Mouse (Mus musculus): Measurements from ENCODE around the gene Gpd2. TPM values are rescaled to one million over a fixed set of nuclear protein-coding genes. Genes with fewer than 3 reads are reported as not detected.

Gpd2 gene
- total RNA-seq, 2 experiments from 2014 or later: 5.9 to 8.9 TPM

DNA sequence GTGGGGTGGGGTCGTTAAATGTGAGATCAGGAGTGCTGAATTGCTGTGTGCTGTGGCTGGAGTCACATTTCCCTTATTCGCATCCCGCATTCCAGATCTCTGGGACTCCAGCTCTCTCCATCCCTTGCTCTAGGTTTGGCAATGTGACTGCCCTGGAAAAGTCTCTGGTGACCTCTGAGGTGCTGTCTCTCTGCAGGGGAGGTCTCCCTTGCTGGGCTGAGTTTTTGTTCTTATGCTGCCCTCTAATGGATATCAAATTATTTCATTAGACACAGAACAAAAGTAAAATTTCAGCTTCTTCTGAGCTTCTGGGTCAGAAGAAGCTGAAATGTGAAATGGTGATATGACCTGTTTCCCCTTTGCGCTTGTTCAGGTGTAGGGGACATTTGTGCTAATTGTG is 137.2 kb downstream of the Gpd2 start:
- ATAC-seq (replicated peaks; ENCODE audit: low FRiP score, poor library complexity, severe bottlenecking): no peak

DNA sequence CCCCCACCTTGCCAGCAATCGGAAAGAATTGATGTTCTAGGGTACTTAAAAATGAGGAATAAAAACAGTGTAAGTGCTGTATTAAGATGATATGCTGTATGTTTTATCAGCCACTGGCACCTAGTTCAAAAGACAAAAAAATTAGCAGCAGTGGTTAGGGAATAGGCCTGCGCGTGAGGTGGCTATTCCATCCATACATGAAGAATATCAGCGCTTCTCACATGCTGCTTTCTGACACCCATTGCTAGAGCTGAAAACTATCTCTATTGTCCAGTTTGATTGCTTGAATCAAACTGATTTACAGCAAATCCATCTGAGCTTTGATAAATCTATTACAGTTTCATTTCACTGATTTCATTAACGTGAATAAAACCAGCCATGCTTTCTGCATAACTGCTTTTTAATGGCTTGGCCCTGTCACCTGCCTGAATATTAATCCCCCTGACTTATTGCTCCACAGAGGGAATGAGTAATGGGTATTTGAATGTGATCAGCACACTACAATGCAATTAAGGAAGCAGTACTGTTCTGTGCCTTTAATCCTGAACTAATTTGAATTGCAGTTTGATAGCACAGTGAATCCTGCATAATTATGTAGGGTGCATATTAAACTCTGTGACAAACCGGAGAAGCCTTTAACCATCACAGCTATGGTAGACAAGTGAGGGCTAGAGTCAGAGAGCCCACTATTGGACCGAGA is 137.9 kb downstream of the Gpd2 start:
- no peak for ATAC-seq (replicated peaks; ENCODE audit: low FRiP score, poor library complexity, severe bottlenecking)

DNA sequence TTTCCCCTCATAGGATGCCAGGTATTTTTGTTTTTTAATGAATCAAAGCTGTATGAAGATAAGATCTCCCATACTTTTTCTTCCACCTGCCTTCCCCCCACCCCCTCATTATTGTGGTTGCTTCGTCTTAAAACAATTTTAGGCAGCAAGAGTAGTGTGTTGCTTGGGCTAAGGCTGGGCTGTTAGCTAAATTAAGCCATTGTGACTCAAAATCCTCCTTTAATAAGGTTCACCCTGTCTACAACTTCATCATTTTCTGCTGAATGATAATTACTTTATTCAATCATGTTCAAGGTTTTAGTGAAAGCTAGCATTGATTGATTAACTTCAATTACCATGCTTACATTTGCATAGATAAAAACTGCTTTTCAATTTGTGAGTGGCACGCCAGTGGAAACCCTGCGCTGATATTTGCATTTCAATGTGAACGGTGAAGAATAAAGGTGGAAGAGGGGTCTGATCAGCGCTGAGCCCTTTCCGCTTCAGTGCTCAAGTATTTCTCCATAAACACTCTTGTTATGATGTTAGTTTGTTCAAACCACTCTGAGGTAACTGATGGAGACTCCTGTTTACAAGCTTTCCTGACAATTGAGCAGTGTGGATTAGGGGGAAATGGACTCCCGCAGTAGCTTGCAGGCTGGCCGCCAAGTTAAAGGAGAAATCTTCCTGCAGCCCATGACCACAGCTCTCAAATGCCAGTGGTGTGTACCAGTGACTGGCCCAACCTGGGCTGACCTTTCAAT is 140.9 kb downstream of the Gpd2 start:
- ATAC-seq (replicated peaks; ENCODE audit: low FRiP score, poor library complexity, severe bottlenecking): no peak

DNA sequence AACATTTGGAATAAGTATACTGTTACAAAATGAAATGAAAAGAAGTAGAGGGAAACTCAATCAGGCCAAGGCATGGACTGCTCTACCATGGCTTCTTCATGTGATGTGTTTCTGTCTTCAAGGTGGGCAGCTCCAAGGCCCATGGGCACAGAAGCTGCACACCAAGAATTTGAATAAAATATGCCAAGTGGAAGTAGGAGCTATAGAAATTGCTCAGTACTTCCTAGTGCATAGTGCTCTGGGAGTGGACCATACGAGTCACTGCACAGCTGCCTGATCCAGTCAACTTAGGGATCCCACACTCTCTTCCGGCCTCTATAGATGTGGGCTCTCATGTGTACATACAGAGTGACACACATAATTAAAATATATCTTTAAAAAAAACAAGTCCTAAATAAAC is 147.2 kb downstream of the Gpd2 start:
- no peak for ATAC-seq (replicated peaks; ENCODE audit: low FRiP score, poor library complexity, severe bottlenecking)

DNA sequence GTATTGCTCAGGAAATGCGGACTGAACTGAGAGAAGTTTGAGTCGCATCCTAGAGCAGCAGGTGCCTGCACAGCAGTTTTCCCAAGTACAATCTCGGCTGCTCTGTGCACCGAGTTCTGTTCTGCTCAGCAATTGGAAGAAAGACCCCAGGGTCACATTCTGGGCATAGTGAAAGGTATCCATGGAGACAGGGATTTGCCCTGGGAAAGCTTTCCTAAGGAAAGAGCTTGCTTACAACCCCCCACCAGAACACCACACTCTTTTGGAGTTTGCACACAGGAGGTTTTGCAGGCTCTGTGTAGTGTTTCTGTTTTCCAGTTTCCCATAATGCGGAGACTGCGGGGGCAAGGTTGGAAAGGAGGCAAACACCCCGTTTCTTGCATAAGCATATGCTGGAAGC is 150.4 kb downstream of the Gpd2 start:
- no peak for ATAC-seq (replicated peaks; ENCODE audit: low FRiP score, poor library complexity, severe bottlenecking)

DNA sequence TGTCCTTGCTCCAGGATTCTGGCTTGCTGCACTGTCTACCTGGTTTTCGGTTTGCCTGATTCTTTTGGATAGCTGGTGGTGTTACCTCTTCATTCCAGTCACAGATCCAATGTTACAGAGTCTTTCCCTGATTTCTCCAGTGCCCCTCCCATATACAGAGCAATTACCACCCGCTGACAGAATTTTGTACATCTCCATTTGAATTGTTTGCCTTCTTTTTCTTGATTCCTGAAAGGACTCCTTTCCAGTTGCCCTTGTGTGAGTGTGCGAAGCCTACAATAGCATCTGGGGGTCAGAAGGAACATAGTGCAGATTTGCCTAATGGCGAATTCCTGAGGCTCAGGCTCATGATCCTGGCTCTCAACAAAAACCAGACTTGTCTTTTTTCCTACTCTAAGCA is 157.6 kb downstream of the Gpd2 start:
- ATAC-seq (replicated peaks; ENCODE audit: low FRiP score, poor library complexity, severe bottlenecking): no peak

DNA sequence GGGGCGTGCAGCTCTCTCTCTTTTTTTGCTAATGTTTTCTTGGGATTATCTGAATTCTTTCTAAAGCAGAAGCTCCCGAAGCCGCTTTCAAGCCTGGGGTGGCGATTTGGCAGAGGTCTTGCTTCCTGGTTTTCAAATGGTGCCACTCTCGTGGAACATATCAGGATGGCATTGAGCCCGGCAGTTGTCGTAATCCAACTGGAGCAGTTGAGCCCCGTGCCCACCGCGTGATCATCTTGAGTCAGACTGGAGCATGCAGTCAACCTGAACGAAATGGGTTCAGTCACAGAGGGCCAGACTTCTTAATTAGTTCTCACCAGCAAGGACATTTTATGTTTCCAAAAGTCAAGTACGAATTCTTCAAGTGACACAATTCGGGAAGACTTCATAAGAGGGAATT is 158.6 kb downstream of the Gpd2 start:
- ATAC-seq (replicated peaks; ENCODE audit: low FRiP score, poor library complexity, severe bottlenecking): no peak

DNA sequence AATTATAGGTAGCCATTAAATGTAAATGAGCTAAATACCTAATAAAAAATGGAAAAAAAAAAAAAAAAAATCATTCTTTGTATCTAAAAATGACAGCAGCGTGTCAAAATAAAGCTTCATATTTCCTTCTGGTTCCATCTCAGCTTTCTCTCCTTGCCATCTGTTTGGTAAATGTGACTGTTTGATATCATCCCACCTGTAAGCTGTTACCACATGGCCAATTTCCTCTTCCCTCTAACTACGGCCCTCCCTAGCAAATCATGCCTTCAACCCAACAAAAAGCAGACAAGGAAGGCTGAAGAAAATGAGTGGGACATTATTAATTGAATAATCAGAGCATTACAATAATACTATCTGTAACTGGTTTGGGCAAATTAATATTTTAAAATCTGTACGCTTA is 160.3 kb downstream of the Gpd2 start:
- ATAC-seq (replicated peaks; ENCODE audit: low FRiP score, poor library complexity, severe bottlenecking): no peak

DNA sequence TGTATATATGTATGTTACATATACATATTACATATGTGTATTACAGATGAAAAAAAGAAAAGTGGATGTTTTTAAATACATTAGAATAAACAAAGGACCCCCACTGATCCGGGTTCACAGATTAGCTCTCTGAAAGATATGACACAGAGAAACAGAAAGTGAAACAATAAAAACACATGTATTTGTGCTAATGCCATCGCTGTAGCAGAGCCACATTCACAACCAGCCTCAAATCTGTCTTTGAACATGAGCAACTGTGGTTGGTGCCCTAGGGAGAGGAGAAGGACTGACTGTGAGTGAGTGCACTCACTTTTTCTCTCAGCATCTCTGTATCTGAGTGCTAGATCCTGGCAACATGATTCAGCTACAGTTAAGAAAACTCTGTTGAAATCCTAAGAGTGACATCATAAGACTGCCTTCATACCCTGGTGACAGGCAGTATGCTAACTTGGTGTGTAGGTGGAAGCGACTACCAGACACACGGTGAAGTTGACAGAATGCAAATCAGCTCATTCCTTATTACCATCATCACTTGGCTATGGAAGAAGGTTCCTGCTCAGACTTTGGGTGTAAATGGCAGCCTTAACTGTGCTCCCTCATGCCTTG is 170.1 kb downstream of the Gpd2 start:
- ATAC-seq (replicated peaks; ENCODE audit: low FRiP score, poor library complexity, severe bottlenecking): no peak

DNA sequence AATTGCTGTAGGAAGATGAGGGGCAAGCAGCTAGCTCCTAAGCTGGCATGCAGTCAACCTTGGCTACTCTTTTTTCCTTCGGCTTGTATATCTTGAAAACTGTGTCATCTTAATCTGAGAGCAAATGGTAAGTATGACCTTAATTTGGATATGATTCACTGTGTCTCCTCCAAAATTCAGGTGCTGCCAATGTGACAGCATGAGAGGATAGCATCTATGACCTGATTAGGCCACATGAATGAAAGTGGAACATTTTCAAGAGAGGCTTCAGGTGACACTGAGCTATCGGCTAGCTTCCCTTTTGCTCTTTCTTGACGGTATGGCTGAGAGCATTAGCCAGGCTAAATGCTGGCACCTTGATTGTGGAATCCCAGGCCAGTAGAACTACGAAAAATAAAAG is 171.0 kb downstream of the Gpd2 start:
- ATAC-seq (replicated peaks; ENCODE audit: low FRiP score, poor library complexity, severe bottlenecking): no peak

DNA sequence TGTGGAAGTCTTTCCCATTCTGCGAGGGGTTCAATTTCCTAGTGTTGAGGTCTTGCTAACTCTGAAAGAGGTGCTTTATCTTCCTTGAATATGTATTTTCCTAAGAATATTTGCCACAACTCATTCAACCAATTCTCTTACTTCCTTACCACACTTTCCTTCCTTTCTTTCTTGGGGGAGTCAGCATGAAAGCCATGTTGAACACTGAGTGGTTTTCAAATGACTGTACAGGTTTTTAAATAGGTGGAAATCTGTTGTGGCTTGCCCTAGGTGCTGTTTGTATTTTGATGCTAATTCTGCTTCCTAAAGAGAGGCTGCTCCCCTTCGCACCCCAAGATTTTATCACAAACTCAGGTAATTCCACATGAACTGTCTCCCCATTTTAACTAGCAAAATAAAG is 174.1 kb downstream of the Gpd2 start:
- ATAC-seq (replicated peaks; ENCODE audit: low FRiP score, poor library complexity, severe bottlenecking): no peak

DNA sequence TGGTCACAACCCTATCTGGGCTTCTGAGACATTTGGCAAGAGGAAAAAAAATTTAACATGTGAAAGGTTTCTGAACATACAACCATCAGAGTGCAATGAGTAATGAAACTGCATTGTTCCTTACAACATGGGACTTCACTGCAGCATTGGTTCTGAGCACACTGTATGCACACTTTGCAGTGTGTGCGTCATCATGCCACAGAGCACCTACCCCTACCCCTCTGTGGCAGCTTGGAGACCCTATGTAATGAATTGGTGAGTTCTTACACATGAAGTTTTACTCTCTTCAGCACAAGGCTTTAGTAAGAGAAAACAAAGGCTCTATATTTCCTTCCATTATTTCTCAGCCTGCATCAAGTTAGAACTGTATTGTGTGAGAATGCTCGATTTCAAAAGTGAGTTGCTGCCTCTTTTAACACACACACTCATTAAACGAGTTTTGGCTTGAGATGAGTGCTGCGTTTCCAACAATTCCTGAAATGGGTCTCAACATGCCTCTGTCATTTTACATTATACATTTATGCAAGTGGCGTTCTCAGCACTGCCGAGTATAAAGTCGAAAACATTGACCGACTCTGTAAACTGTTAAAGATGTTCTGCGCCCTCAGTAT is 177.2 kb downstream of the Gpd2 start:
- no peak for ATAC-seq (replicated peaks; ENCODE audit: low FRiP score, poor library complexity, severe bottlenecking)

DNA sequence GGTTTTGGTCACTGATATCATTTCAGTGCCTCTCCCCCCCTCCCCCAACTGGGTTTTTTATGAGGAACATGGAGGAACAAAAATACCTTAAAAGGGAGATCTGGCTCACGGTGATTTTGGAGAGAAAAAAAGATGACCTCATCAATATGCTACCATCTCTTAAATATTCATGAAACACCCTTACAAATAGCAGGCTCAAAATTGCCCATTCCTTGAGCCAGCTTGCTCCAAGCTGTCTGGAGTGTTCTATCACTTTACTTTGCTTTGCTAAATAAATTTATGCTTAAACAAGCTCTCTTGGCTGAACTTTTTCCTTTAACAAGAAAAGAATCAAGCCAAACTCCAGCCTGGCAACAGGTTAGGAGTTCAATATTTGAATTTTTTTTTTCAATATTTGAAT is 179.3 kb downstream of the Gpd2 start:
- no peak for ATAC-seq (replicated peaks; ENCODE audit: low FRiP score, poor library complexity, severe bottlenecking)

Other genes starting within 250 kb of the Gpd2 start
- 0.72 TPM in 1 of 2 replicates, not detected in the other for gene Nr4a2, start 113.6 kb upstream of the Gpd2 start, total RNA-seq (2015; ENCODE audit: low replicate concordance)
- gene Nr4a2, start 113.6 kb upstream of the Gpd2 start, total RNA-seq (2017; ENCODE audit: low replicate concordance): 0.13 and 0.68 TPM in 2 replicates